ENCODE assay signal across 8 mouse cellular contexts in the genomic region with DNA sequence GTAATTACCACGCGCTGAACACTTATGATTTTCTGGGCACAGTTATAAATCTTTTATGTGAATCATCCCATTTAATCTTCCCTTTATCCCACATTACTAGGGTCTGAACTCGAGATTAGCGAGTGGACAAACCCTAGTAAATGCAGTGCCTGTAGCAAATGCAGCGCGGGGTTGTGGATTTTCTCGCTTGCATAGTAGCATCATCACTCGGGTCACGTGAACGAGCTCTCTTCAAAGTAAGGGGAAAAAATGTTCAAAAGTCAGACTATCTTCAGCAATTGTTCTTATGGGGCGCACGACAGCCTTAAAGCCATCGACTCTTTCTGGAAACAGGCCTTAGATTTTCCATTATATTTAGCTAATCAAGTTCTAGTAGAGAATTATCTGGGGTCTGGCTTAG. TPM values are rescaled to one million over a fixed set of nuclear protein-coding genes. Genes with fewer than 3 reads are reported as not detected.
A peak's percentile ranks its signal among the peaks of the same experiment; 100 is the strongest.
DNase-seq lines count a peak whose midpoint lies in the region; ATAC-seq and TF ChIP-seq lines count a peak whose summit lies in the region.

No protein-coding gene starts in this region.

- H3K9me3 ChIP-seq in erythroblast, embryonic 14.5 days (ENCODE audit: control insufficient read depth, low read length): peaks cover 3% of the 10 kb centered on the region
- H3K9me3 ChIP-seq in liver, embryonic 14.5 days (ENCODE audit: control insufficient read depth, low read length): no peaks in the 10 kb centered on the region

- no peak for TF ChIP-seq CTCF in testis, adult 2 months (IDR thresholded peaks at IDR 0.05; ENCODE audit: control insufficient read depth, insufficient read depth, insufficient replicate concordance, low read depth, low read length)
- TF ChIP-seq CTCF in liver, embryonic 14.5 days (IDR thresholded peaks at IDR 0.05; ENCODE audit: low read depth): no peak

- no peak for DNase-seq in testis, postnatal 14 days (ENCODE audit: low spot score)
- no peak for DNase-seq in liver, embryonic 14.5 days (ENCODE audit: low read depth in 3 of 3, low spot score in 3 of 3)
- no peak for DNase-seq in urinary bladder, postnatal 14 days (ENCODE audit: low spot score)
- DNase-seq in embryo, embryonic 10 days (ENCODE audit: low spot score): no peak
- DNase-seq in urinary bladder, postnatal 25 days (ENCODE audit: low spot score): no peak

- ATAC-seq in erythroblast, adult 5-6 weeks (replicated peaks; ENCODE audit: low FRiP score, poor library complexity, severe bottlenecking): no peak
- no peak for ATAC-seq in liver, embryonic 14.5 days (ENCODE audit: insufficient read depth)

- peak overlapping the region; percentile 99 for H3K4me2 ChIP-seq in liver, embryonic 14.5 days (ENCODE audit: low read depth)

- whole genome bisulfite sequencing in liver, embryonic 14.5 days (ENCODE audit: insufficient replicate concordance): 74% methylated on average over 13 of the region's 13 CpGs

- peaks cover 19% of the 10 kb centered on the region for H3K36me3 ChIP-seq in erythroblast, embryonic 14.5 days (ENCODE audit: control insufficient read depth)
- H3K36me3 ChIP-seq in testis, adult 2 months (ENCODE audit: control insufficient read depth, insufficient read depth, low read length): no peaks in the 10 kb centered on the region
- H3K36me3 ChIP-seq in liver, embryonic 14.5 days (replicated peaks; ENCODE audit: control insufficient read depth, insufficient read depth, low read depth): peaks cover 3% of the 10 kb centered on the region

- H3K27ac ChIP-seq in testis, adult 2 months (ENCODE audit: control insufficient read depth, insufficient read depth, low read depth, low read length): no peak overlapping the region
- no peak overlapping the region; the same call in 1 of the 2 replicates for H3K27ac ChIP-seq in liver, embryonic 14.5 days

- TF ChIP-seq EP300 in liver, embryonic 14.5 days (IDR thresholded peaks at IDR 0.05; ENCODE audit: low read depth): no peak

- H3K27me3 ChIP-seq in erythroblast, embryonic 14.5 days (ENCODE audit: control insufficient read depth): no peaks in the 10 kb centered on the region
- no peaks in the 10 kb centered on the region for H3K27me3 ChIP-seq in testis, adult 2 months (ENCODE audit: control insufficient read depth, insufficient read depth, low read length)
- no peaks in the 10 kb centered on the region for H3K27me3 ChIP-seq in liver, embryonic 14.5 days (ENCODE audit: control insufficient read depth, insufficient read depth, low read length)

- peak overlapping the region; percentile 83 for H3K9ac ChIP-seq in liver, embryonic 14.5 days (replicated peaks)

- H3K4me3 ChIP-seq in erythroblast, embryonic 14.5 days (replicated peaks): peak overlapping the region; percentile 87
- peak overlapping the region; percentile 85 for H3K4me3 ChIP-seq in testis, adult 2 months (ENCODE audit: control insufficient read depth, low read depth, low read length)
- peak overlapping the region; percentile 66 to 90 for H3K4me3 ChIP-seq in liver, embryonic 14.5 days (ENCODE audit: insufficient read depth in 1 of 2, low read depth in 2 of 2, low read length in 2 of 2)

- no peak for TF ChIP-seq POLR2A in testis, adult 2 months (IDR thresholded peaks at IDR 0.05; ENCODE audit: control insufficient read depth, low read depth, low read length)

- H3K4me1 ChIP-seq in erythroblast, embryonic 14.5 days (ENCODE audit: control insufficient read depth): peaks cover 26% of the 10 kb centered on the region
- H3K4me1 ChIP-seq in testis, adult 2 months (ENCODE audit: control insufficient read depth, insufficient read depth, low read length): peaks cover 7% of the 10 kb centered on the region
- H3K4me1 ChIP-seq in liver, embryonic 14.5 days (replicated peaks; ENCODE audit: control insufficient read depth in 2 of 2, insufficient read depth in 2 of 2, low read length in 1 of 2): peaks cover 12 to 13% of the 10 kb centered on the region in 2 experiments; a peak in 3 of 4 replicates

RNA-seq across cellular contexts. Expression of a gene that starts 1.0 kb away (rescaled TPM):
- polyA plus RNA-seq in erythroblast, embryonic 14.5 days (2012): 1.2 and 2.2 TPM in 2 replicates
- total RNA-seq in erythroblast, adult 5-6 weeks (2015; ENCODE audit: low replicate concordance): 13.3 and 14.6 TPM in 2 replicates
- 19.1 and 19.7 TPM in 2 replicates for total RNA-seq in erythroblast, adult 5-6 weeks (2017; ENCODE audit: low replicate concordance)
- 3.8 and 4.7 TPM in 2 replicates for polyA plus RNA-seq in testis, adult 2 months (2012; rRNA removed)
- 5.0 and 10.3 TPM in 2 replicates for polyA plus RNA-seq in liver, embryonic 14.5 days (2012; rRNA removed)
- 10.8 and 11.5 TPM in 2 replicates for polyA plus RNA-seq in liver, embryonic 14.5 days (2014; fragmentation: Nextera tagmentation; extraction: Ambion mirVana)

RNA-seq across cellular contexts. Expression of a gene that starts 43.3 kb away (rescaled TPM):
- polyA plus RNA-seq in erythroblast, embryonic 14.5 days (2012): 0.04 and 0.07 TPM in 2 replicates
- total RNA-seq in erythroblast, adult 5-6 weeks (2015; ENCODE audit: low replicate concordance): 9.6 and 23.0 TPM in 2 replicates
- 17.0 and 24.4 TPM in 2 replicates for total RNA-seq in erythroblast, adult 5-6 weeks (2017; ENCODE audit: low replicate concordance)
- 19.5 and 25.9 TPM in 2 replicates for polyA plus RNA-seq in testis, adult 2 months (2012; rRNA removed)
- polyA plus RNA-seq in liver, embryonic 14.5 days (2012; rRNA removed): 8.7 and 10.8 TPM in 2 replicates
- polyA plus RNA-seq in liver, embryonic 14.5 days (2014; fragmentation: Nextera tagmentation; extraction: Ambion mirVana): 20.1 and 24.2 TPM in 2 replicates

RNA-seq across cellular contexts. Expression of a gene that starts 47.7 kb away (rescaled TPM):
- polyA plus RNA-seq in erythroblast, embryonic 14.5 days (2012): 1.6 TPM in 2 replicates
- 7.1 and 9.4 TPM in 2 replicates for total RNA-seq in erythroblast, adult 5-6 weeks (2015; ENCODE audit: low replicate concordance)
- total RNA-seq in erythroblast, adult 5-6 weeks (2017; ENCODE audit: low replicate concordance): 11.6 and 13.6 TPM in 2 replicates
- 37.6 and 40.1 TPM in 2 replicates for polyA plus RNA-seq in testis, adult 2 months (2012; rRNA removed)
- polyA plus RNA-seq in liver, embryonic 14.5 days (2012; rRNA removed): 16.3 and 20.7 TPM in 2 replicates
- polyA plus RNA-seq in liver, embryonic 14.5 days (2014; fragmentation: Nextera tagmentation; extraction: Ambion mirVana): 23.1 and 23.8 TPM in 2 replicates
